Mouse (Mus musculus) neural tube, embryonic 15.5 days (tissue): ENCODE data around the gene 6030408B16Rik. TPM values are rescaled to one million over a fixed set of nuclear protein-coding genes. Genes with fewer than 3 reads are reported as not detected.

Experiments used
- polyA plus RNA-seq: library from polyadenylated mRNA; unstranded; fragments of >200 nt; fragmentation: Nextera tagmentation; extraction: Ambion mirVana; gene quantifications from 2 replicates; pipeline ENCODE4 v1.2.1, GENCODE M21; 2015

6030408B16Rik gene
- polyA plus RNA-seq, 1 experiment from 2014 or later, result 0.44 TPM

Other genes starting within 250 kb of the 6030408B16Rik start
- gene Gm47841, start 245.8 kb upstream of the 6030408B16Rik start, polyA plus RNA-seq, result 0.14 TPM in 1 of 2 replicates, not detected in the other
- gene Fignl2, start 214.6 kb upstream of the 6030408B16Rik start, polyA plus RNA-seq, result 0.20 and 0.22 TPM in 2 replicates
- gene Ankrd33, start 177.5 kb upstream of the 6030408B16Rik start, polyA plus RNA-seq, result not detected in 2 replicates
- 9.5 and 12.6 TPM in 2 replicates for gene Acvrl1, start 164.7 kb upstream of the 6030408B16Rik start, polyA plus RNA-seq
- gene Acvr1b, start 119.1 kb upstream of the 6030408B16Rik start, polyA plus RNA-seq, result 19.3 and 23.1 TPM in 2 replicates
- 2.2 and 2.5 TPM in 2 replicates for gene Grasp, start 69.0 kb upstream of the 6030408B16Rik start, polyA plus RNA-seq
- 7.9 and 10.6 TPM in 2 replicates for gene Nr4a1, start 38.9 kb upstream of the 6030408B16Rik start, polyA plus RNA-seq
- gene Atg101, start 8.9 kb upstream of the 6030408B16Rik start, polyA plus RNA-seq, result 77.2 TPM in 2 replicates
- 0.12 and 0.41 TPM in 2 replicates for gene Krt80, start 77.0 kb downstream of the 6030408B16Rik start, polyA plus RNA-seq
- 1.0 and 12.2 TPM in 2 replicates for gene Krt7, start 117.8 kb downstream of the 6030408B16Rik start, polyA plus RNA-seq
- 0.51 and 0.78 TPM in 2 replicates for gene Krt87, start 145.6 kb downstream of the 6030408B16Rik start, polyA plus RNA-seq
- not detected in 2 replicates for gene Krt88, start 154.5 kb downstream of the 6030408B16Rik start, polyA plus RNA-seq
- not detected in 2 replicates for gene Krt81, start 170.5 kb downstream of the 6030408B16Rik start, polyA plus RNA-seq
- 0.11 TPM in 1 of 2 replicates, not detected in the other for gene Krt86, start 180.3 kb downstream of the 6030408B16Rik start, polyA plus RNA-seq
- gene Krt83, start 198.3 kb downstream of the 6030408B16Rik start, polyA plus RNA-seq, result not detected in 2 replicates
- 0.19 and 0.42 TPM in 2 replicates for gene Gm49425, start 224.0 kb downstream of the 6030408B16Rik start, polyA plus RNA-seq
- gene Krt84, start 239.6 kb downstream of the 6030408B16Rik start, polyA plus RNA-seq, result 0.28 TPM in 1 of 2 replicates, not detected in the other